ENCODE assay signal across 8 mouse cellular contexts in the genomic region with DNA sequence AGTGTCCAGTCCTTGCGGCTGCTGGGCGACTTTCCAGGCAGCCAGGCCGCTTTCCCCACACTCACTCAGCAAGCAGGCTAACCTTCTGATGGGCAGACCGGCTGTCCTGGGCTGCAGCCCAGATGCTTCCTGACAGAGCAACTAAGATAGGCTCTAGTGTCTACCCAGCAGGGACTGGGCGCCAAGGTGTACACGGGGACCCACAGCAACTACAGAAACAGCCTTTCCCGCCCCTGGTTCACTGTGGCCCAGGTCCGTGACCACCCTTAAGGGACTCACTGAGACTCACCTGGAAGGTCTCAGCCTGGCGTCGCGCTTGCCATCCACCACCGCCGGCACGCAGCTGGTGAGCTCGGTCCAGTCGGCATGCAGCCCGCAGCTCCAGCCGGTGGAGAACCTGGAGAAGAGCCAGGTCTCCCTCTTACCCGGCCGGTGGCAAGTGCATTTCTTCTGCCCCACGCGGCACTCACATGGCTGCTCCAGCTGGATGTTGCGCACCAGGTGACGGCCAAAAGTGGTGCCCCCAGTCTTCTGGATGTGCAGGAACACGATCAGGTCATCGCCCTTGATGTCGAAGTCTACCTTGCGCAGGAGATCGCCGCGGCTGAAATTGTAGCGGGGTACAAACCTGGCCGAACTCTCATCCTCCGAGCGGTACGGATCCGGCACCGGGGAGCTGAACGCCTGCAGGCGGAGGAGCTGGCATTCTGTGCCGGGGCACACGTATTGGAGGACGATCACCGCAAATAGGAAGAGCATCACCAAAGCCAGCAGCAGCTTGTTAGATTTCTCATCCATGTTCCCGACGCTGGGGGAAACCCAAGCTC. TPM values are rescaled to one million over a fixed set of nuclear protein-coding genes. Genes with fewer than 3 reads are reported as not detected.
A peak's percentile ranks its signal among the peaks of the same experiment; 100 is the strongest.
DNase-seq lines count a peak whose midpoint lies in the region; ATAC-seq and TF ChIP-seq lines count a peak whose summit lies in the region.

No protein-coding gene starts in this region.

- peak overlapping the region; percentile 90 for H3K4me2 ChIP-seq in intestine, embryonic 15.5 days (replicated peaks)
- H3K4me2 ChIP-seq in limb, embryonic 14.5 days (replicated peaks; ENCODE audit: low read depth, low read length, severe bottlenecking), result peak overlapping the region; percentile 77
- peak overlapping the region; percentile 71 for H3K4me2 ChIP-seq in neural tube, embryonic 11.5 days (ENCODE audit: low read depth)

- no peak overlapping the region for H3K27ac ChIP-seq in intestine, embryonic 15.5 days
- H3K27ac ChIP-seq in limb, embryonic 14.5 days (replicated peaks; ENCODE audit: low read depth, low read length), result no peak overlapping the region
- no peak overlapping the region for H3K27ac ChIP-seq in neural tube, embryonic 11.5 days (ENCODE audit: low read depth, low read length)

- H3K36me3 ChIP-seq in intestine, embryonic 15.5 days, result no peaks in the 10 kb centered on the region
- H3K36me3 ChIP-seq in limb, embryonic 14.5 days (ENCODE audit: control insufficient read depth, insufficient read depth, low read length), result no peaks in the 10 kb centered on the region
- no peaks in the 10 kb centered on the region for H3K36me3 ChIP-seq in neural tube, embryonic 11.5 days (ENCODE audit: control insufficient read depth, insufficient read depth, low read length)

- H3K4me1 ChIP-seq in intestine, embryonic 15.5 days (replicated peaks), result no peaks in the 10 kb centered on the region
- 0 out of 2 replicates have a peak, but pooled peaks cover 3% of the 10 kb centered on the region for H3K4me1 ChIP-seq in limb, embryonic 14.5 days (ENCODE audit: control insufficient read depth, insufficient read depth, low read length)
- no peaks in the 10 kb centered on the region for H3K4me1 ChIP-seq in neural tube, embryonic 11.5 days (ENCODE audit: control insufficient read depth, insufficient read depth, low read length)

- no peaks in the 10 kb centered on the region for H3K9me3 ChIP-seq in intestine, embryonic 15.5 days
- H3K9me3 ChIP-seq in limb, embryonic 14.5 days (ENCODE audit: control insufficient read depth, low read length), result no peaks in the 10 kb centered on the region
- H3K9me3 ChIP-seq in neural tube, embryonic 11.5 days (ENCODE audit: control insufficient read depth, low read length), result no peaks in the 10 kb centered on the region

- TF ChIP-seq POLR2A in limb, embryonic 14.5 days (IDR thresholded peaks at IDR 0.05; ENCODE audit: borderline replicate concordance, extremely low read depth, insufficient read depth, insufficient read length), result no peak

- ATAC-seq in intestine, embryonic 15.5 days, result peak; percentile 20
- no peak for ATAC-seq in limb, embryonic 14.5 days (ENCODE audit: low FRiP score, low read depth)
- ATAC-seq in neural tube, embryonic 11.5 days (ENCODE audit: insufficient read depth, low FRiP score, low TSS enrichment), result peak; percentile 8; the same call in 1 of the 2 replicates
- ATAC-seq in erythroblast, adult 5-6 weeks (replicated peaks; ENCODE audit: low FRiP score, poor library complexity, severe bottlenecking), result no peak

- peak; percentile 12 for DNase-seq in left cerebral cortex, adult 11 months (ENCODE audit: low spot score)
- no peak for DNase-seq in left cerebral cortex, adult 9 months (ENCODE audit: low spot score in 2 of 2)
- peak; percentile 51 for DNase-seq in cerebellum, adult 9-10 months
- DNase-seq in frontal cortex, postnatal 36 days (ENCODE audit: low spot score in 2 of 2), result peak; percentile 26
- DNase-seq in limb, embryonic 14.5 days (ENCODE audit: low spot score), result no peak
- peak; percentile 12 for DNase-seq in neural tube, embryonic 11.5 days (ENCODE audit: low spot score)

- peak overlapping the region; percentile 47 for H3K4me3 ChIP-seq in intestine, embryonic 15.5 days (replicated peaks)
- peak overlapping the region; percentile 54 for H3K4me3 ChIP-seq in limb, embryonic 14.5 days (replicated peaks; ENCODE audit: low read length)
- peak overlapping the region; percentile 42 for H3K4me3 ChIP-seq in neural tube, embryonic 11.5 days (ENCODE audit: low read depth, low read length)

- WGBS in intestine, embryonic 15.5 days, result 28% methylated on average over 46 of the region's 46 CpGs
- 31% methylated on average over 41 of the region's 46 CpGs for WGBS in limb, embryonic 14.5 days
- WGBS in neural tube, embryonic 11.5 days, result 29% methylated on average over 46 of the region's 46 CpGs

- peaks cover 28% of the 10 kb centered on the region; the same call in 1 of the 2 replicates for H3K27me3 ChIP-seq in intestine, embryonic 15.5 days (replicated peaks)
- 0 out of 2 replicates have a peak, but pooled peaks cover 8% of the 10 kb centered on the region for H3K27me3 ChIP-seq in limb, embryonic 14.5 days (ENCODE audit: control insufficient read depth, insufficient read depth, low read length)
- peaks cover 4% of the 10 kb centered on the region; the same call in 1 of the 2 replicates for H3K27me3 ChIP-seq in neural tube, embryonic 11.5 days (ENCODE audit: control insufficient read depth, insufficient read depth, low read length)

- 0 out of 2 replicates have a peak overlapping the region, but pooled peaks have one; percentile 46 for H3K9ac ChIP-seq in intestine, embryonic 15.5 days
- peak overlapping the region; percentile 65 for H3K9ac ChIP-seq in limb, embryonic 14.5 days (ENCODE audit: low read depth, low read length, severe bottlenecking)
- H3K9ac ChIP-seq in neural tube, embryonic 11.5 days (ENCODE audit: low read length), result peak overlapping the region; percentile 63

RNA-seq across cellular contexts. Expression of a gene that starts 1.8 kb away (rescaled TPM):
- polyA plus RNA-seq in intestine, embryonic 15.5 days (2015; fragmentation: Nextera tagmentation; extraction: Ambion mirVana), result 5.7 and 7.1 TPM in 2 replicates
- 19.3 and 27.7 TPM in 2 replicates for polyA plus RNA-seq in limb, embryonic 14.5 days (2012; rRNA removed)
- polyA plus RNA-seq in limb, embryonic 14.5 days (2014; fragmentation: Nextera tagmentation; extraction: Ambion mirVana), result 27.0 and 29.7 TPM in 2 replicates
- polyA plus RNA-seq in neural tube, embryonic 11.5 days (2014; fragmentation: Nextera tagmentation; extraction: Ambion mirVana), result 16.8 and 18.6 TPM in 2 replicates
- not detected in 2 replicates for total RNA-seq in erythroblast, adult 5-6 weeks (2015; ENCODE audit: low replicate concordance)
- total RNA-seq in erythroblast, adult 5-6 weeks (2017; ENCODE audit: low replicate concordance), result not detected in 2 replicates

Comparison
In these comparisons a context has a peak if more than half of its experiments do, and no peak if none do; other contexts are left out.
1. DNase-seq: peak in left cerebral cortex, adult 11 months (single experiment), cerebellum, adult 9-10 months (single experiment), frontal cortex, postnatal 36 days (2 of 2) and neural tube, embryonic 11.5 days (single experiment); none in left cerebral cortex, adult 9 months (0 of 2) and limb, embryonic 14.5 days (single experiment).
2. ATAC-seq: peak in intestine, embryonic 15.5 days (single experiment) and neural tube, embryonic 11.5 days (single experiment); none in limb, embryonic 14.5 days (single experiment) and erythroblast, adult 5-6 weeks (single experiment).
3. Peak in every context shown above with its lines, with median percentiles within 50 percentile points of each other: H3K4me2 ChIP-seq, H3K4me3 ChIP-seq and H3K9ac ChIP-seq.